Mouse (Mus musculus): Measurements from ENCODE around the gene Lcmt2.
A peak's percentile ranks its signal among the peaks of the same experiment; 100 is the strongest.
"Not testable (repeated sequence)": the region's sequence is repeated elsewhere in the genome, so short reads cannot be mapped to it uniquely, and the experiment has no call there.

The Lcmt2 gene

GRCm38 (mm10) chr2:121140018-121140882 lies at the start of gene Lcmt2, which contains the start of gene Adal:
TSS of gene Lcmt2 (minus strand) at chr2:121140653.
TSS of gene Adal (plus strand) at chr2:121140428.
- DNase-seq (ENCODE audit: low spot score in 2 of 2), result peak; percentile 89 to 92

DNA sequence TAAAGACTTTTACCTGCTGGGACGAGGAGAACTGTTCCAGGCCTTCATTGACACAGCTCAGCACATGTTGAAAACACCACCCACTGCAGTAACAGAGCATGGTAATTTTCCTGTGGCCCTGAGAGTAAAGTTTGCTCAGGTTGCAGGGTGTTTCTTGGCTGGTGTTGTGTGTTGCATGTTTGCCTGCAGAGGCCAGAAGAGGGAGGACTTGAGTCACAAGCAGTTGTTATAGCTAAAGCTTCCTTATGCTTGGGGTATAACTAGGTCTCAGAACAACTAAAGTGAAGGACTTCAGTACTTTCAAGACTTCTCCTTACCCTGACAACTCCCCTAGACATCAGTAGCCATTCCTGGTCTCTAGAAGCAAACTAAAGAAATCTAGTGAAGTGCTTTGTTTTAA lies 48.1 kb upstream of the Lcmt2 start:
- DNase-seq (ENCODE audit: low spot score in 2 of 2), result no peak

DNA sequence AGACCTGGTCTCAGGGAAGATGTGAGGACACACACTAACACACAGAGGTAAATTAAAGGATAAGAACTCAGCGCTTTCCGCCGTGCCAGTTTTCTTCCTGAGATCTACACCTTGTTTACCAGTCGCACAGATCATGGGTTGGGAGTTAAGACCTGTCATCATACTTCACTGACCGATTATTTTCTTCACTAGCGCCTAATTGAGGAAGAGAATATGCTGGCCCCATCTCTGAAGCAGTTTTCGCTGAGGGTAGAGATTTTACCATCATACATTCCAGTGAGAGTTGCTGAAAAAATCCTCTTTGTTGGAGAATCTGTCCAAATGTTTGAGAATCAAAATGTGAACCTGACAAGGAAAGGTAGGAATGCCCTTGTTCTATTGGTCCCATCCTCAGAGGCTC lies 43.7 kb upstream of the Lcmt2 start:
- no peak for DNase-seq (ENCODE audit: low spot score in 2 of 2)

GRCm38 (mm10) chr2:121183431-121183830 lies 43.0 kb upstream of the Lcmt2 start:
- DNase-seq (ENCODE audit: low spot score in 2 of 2), result no peak

- DNase-seq (ENCODE audit: low spot score in 2 of 2), result no peak
Observed at GRCm38 (mm10) chr2:121178828-121179479, 38.5 kb upstream of the Lcmt2 start.

GRCm38 (mm10) chr2:121170980-121171742 lies 30.7 kb upstream of the Lcmt2 start, which contains the start of gene Zscan29:
TSS of gene Zscan29 (minus strand) at chr2:121171125.
- DNase-seq (ENCODE audit: low spot score in 2 of 2), result peak; percentile 87 to 93

DNA sequence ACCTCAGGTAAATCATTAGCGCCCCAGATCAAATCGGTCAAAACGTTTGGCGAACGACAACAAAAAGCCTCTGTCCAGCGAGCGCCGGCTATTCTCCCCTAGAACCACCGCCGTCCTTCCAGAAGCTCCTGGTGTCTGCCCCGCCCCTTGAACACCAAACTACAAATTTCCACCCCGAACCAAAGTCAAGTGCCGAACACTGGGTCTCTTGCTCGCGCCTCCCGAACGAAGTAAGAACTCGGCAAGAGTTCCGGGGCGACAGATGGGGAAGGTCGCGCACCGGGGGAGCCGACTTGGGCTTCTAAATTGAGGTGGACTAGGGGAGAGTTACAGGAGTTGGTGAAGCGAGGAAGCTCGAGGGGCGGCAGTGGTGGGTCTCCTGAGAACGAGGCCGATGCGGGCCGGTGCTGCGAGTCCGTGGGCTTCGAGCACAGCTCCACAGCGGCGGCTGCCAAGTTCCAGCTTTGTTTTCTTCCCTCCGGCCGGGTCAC lies 30.1 kb upstream of the Lcmt2 start, which contains the start of gene Tubgcp4:
Tubgcp4 (plus strand) TSS at position 174 of the 491 bp plus-strand sequence.
- DNase-seq (ENCODE audit: low spot score in 2 of 2), result peak in 1 of 2 experiments; percentile 64

- peak; percentile 42 to 44 for DNase-seq (ENCODE audit: low spot score in 2 of 2)
Observed at GRCm38 (mm10) chr2:121169902-121170301, 29.4 kb upstream of the Lcmt2 start.

- peak in 1 of 2 experiments; percentile 15 for DNase-seq (ENCODE audit: low spot score in 2 of 2)
Observed at GRCm38 (mm10) chr2:121169173-121169572, 28.7 kb upstream of the Lcmt2 start.

DNA sequence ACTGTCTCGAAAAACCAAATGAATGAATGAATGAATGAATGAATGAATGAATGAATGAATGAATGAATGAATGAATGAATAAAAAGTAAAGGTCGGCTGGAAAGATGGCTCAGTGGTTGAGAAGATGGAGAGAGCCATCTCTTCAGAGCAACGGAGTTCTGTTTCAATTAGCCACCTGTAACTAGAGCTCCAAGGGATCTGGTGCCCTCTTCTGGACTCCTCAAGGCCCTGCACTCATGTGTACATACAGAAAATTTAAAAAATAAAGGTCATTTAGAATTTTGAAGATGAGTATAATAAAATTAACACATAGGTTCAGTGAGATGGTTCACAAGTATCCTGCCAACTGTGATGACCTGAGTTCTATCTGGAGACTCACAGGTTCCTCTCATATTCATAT lies 12.6 kb upstream of the Lcmt2 start:
- peak in 1 of 2 experiments; percentile 16 for DNase-seq (ENCODE audit: low spot score in 2 of 2)

GRCm38 (mm10) chr2:121149679-121150078 lies 9.2 kb upstream of the Lcmt2 start:
- no peak for DNase-seq (ENCODE audit: low spot score in 2 of 2)

DNA sequence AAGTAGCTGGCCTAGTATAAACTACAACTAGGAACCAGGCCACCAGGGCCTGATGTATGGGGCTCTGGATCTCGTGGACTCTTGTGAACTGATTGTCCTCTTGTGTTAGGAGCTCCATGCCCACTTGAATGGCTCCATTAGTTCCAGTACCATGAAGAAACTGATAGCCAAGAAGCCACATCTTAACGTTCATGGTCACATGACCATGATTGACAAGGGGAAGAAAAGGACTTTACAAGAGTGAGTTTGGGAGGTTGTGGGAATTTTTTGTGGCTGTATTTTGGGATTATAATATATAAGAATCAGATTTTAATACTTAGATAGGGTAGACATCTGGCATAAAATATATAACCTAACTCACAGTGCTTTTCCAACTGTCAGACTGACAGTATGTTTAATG lies 2.0 kb upstream of the Lcmt2 start:
- DNase-seq (ENCODE audit: low spot score in 2 of 2), result no peak

- no peak for DNase-seq (ENCODE audit: low spot score in 2 of 2)
Observed at GRCm38 (mm10) chr2:121141216-121142035, 973 bp upstream of the Lcmt2 start.

- DNase-seq (ENCODE audit: low spot score in 2 of 2), result peak in 1 of 2 experiments; percentile 29
Observed at GRCm38 (mm10) chr2:121139266-121140017, 1.0 kb downstream of the Lcmt2 start.

GRCm38 (mm10) chr2:121137371-121137770 lies 3.1 kb downstream of the Lcmt2 start:
- DNase-seq (ENCODE audit: low spot score in 2 of 2), result no peak

GRCm38 (mm10) chr2:121132822-121133221 lies 7.6 kb downstream of the Lcmt2 start:
- DNase-seq (ENCODE audit: low spot score in 2 of 2), result no peak

DNA sequence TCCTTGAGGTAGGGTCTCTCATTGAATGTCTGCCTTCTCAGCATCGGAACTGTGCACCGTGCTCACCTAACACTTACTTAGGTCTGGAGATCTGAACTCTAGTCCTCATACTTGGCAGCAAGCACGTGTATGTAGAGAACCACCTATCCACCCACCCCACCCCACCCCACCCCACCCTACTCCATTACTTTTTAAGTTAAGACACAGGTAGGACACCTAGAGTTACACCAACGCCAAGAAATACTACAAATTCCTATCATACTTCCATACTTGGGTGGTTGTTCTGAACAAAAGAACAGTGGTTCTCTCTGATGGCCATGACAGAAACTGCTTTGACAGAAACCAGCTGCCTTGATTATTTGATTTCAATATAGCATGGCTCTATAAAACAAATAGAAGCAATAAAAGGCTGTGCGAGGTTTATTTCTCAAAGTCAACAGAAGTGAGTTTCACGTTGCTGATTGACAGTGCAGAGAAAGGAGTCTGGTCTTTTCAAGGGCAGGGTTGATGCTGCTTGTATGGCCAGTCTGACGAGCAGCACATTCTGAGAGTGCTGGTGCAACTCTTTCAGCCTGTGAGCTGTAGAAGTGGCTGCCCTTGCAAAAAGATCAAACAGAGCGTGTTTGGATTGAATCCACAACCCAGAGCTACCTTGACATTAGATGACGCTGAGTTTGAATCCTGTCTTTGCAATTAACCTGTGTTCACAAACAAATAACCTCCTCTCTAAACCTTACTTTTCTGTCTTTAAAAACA lies 11.4 kb downstream of the Lcmt2 start:
- no peak for DNase-seq (ENCODE audit: low spot score in 2 of 2)

- DNase-seq (ENCODE audit: low spot score in 2 of 2), result no peak
Observed at GRCm38 (mm10) chr2:121127536-121127935, 12.9 kb downstream of the Lcmt2 start.

- not testable (repeated sequence) for DNase-seq (ENCODE audit: low spot score in 2 of 2)
Observed at GRCm38 (mm10) chr2:121126302-121126701, 14.2 kb downstream of the Lcmt2 start.

Data from spleen, postnatal 10 days (tissue).